Mouse (Mus musculus): ENCODE data around the gene Scd4.

Gene Scd4

GRCm38 (mm10) chr19:44377629-44378375, 44.9 kb downstream of the Scd4 start:
- no peak for DNase-seq (ENCODE audit: inconsistent ontology term)

- DNase-seq (ENCODE audit: inconsistent ontology term) = no peak
Observed at GRCm38 (mm10) chr19:44379090-44379489, 46.2 kb downstream of the Scd4 start.

GRCm38 (mm10) chr19:44380065-44380464, 47.2 kb downstream of the Scd4 start:
- DNase-seq (ENCODE audit: inconsistent ontology term) = no peak

- no peak for DNase-seq (ENCODE audit: inconsistent ontology term)
Observed at GRCm38 (mm10) chr19:44382682-44383321, 49.9 kb downstream of the Scd4 start.

- DNase-seq (ENCODE audit: inconsistent ontology term) = no peak
Observed at GRCm38 (mm10) chr19:44385887-44386498, 53.1 kb downstream of the Scd4 start.

- DNase-seq (ENCODE audit: inconsistent ontology term) = peak; percentile 17
Observed at GRCm38 (mm10) chr19:44387089-44387671, 54.3 kb downstream of the Scd4 start.

GRCm38 (mm10) chr19:44387746-44388474, 55.0 kb downstream of the Scd4 start:
- DNase-seq (ENCODE audit: inconsistent ontology term) = no peak

- peak; percentile 89 for DNase-seq (ENCODE audit: inconsistent ontology term)
Observed at GRCm38 (mm10) chr19:44388475-44389428, 55.9 kb downstream of the Scd4 start.

GRCm38 (mm10) chr19:44389507-44389906, 56.6 kb downstream of the Scd4 start:
- no peak for DNase-seq (ENCODE audit: inconsistent ontology term)

GRCm38 (mm10) chr19:44391856-44392255, 59.0 kb downstream of the Scd4 start:
- DNase-seq (ENCODE audit: inconsistent ontology term) = no peak

- DNase-seq (ENCODE audit: inconsistent ontology term) = no peak
Observed at GRCm38 (mm10) chr19:44392339-44393009, 59.6 kb downstream of the Scd4 start.

- DNase-seq (ENCODE audit: inconsistent ontology term) = no peak
Observed at GRCm38 (mm10) chr19:44393962-44394422, 61.1 kb downstream of the Scd4 start.

- no peak for DNase-seq (ENCODE audit: inconsistent ontology term)
Observed at GRCm38 (mm10) chr19:44394972-44395371, 62.1 kb downstream of the Scd4 start.
